Mouse (Mus musculus) spleen, adult 2 months (tissue): ENCODE measurements around the gene Ttc19.

Experiments used
- CTCF ChIP-seq: fragments of 200-500 bp; IDR thresholded peaks from 2 replicates; pipeline ENCODE4 v1.5.1; 2011; ENCODE audit warnings: mild to moderate bottlenecking, inconsistent platforms; ENCODE audit not compliant: insufficient read depth, insufficient read length, insufficient replicate concordance; ENCODE audit errors: extremely low read depth
- POLR2A ChIP-seq: fragments of 200-500 bp; IDR thresholded peaks from 2 replicates; pipeline ENCODE4 v1.6.1; 2011; ENCODE audit warnings: low read depth, low read length, inconsistent platforms

- no peak for TF ChIP-seq CTCF
- TF ChIP-seq POLR2A = no peak
Observed at GRCm38 (mm10) chr11:62240631-62241261, 40.5 kb upstream of the Ttc19 start.
